32 mouse cellular contexts compared by ENCODE assay signal in the genomic region with DNA sequence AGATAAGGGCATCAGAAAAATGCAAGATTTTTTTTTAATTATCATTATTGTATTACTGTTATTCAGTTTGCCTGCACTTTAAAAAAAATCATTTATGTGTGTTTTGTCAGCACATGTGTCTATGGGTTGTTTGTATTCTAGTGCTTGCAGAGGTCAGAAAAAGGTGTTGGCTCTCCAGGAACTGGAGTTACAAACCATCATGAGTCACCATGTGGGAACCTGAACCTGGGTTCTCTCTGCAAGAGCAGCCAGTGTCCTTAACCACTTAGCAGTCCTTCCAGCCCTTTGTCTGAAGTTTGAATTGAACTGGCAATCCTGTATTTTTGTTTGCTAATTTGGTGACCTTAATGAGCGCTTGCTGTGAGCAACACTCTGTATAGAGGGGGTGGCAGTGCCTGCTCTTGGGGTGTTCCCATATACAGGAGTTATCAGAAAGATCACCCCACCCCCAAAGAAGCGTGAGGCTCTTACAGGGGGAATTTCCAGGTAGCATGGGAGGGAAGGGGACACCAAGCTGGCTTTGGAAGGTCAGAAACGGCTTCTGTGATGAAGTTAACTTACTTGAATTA.
DNase-seq lines count a peak whose midpoint lies in the region; ATAC-seq and TF ChIP-seq lines count a peak whose summit lies in the region.
"Had no signal": no experiment of that assay in that cellular context is flagged by ENCODE, and none has a peak within 500 bp of the region (broad histone marks: within the 10 kb centered on the region; RNA-seq: fewer than 3 reads in every experiment).

No protein-coding gene starts in this region.

- no peak for DNase-seq in midbrain, embryonic 10.5 days (ENCODE audit: low spot score)
- peak; percentile 24 for DNase-seq in Muller cell, postnatal 12 days (ENCODE audit: inconsistent ontology term)
- no peak for DNase-seq in embryonic facial prominence, embryonic 14.5 days (ENCODE audit: low spot score)
- DNase-seq in lung, postnatal 0 days (ENCODE audit: low spot score): no peak
- no peak for DNase-seq in spleen, postnatal 4 days (ENCODE audit: low spot score in 2 of 2)
- DNase-seq: adrenal gland, postnatal 14 days; B cell, adult 2 months; cerebellum, adult 11-12 months; cerebellum, adult 9-11 months; embryo, embryonic 11 days; gastrocnemius, postnatal 14 days; heart, adult 18-20 months; heart, postnatal 4 days; kidney, adult 2 months; lung, postnatal 36 days; right cerebral cortex, adult 18-20 months had no signal

- H3K4me2 ChIP-seq in midbrain, embryonic 16.5 days (ENCODE audit: low read length): no peak overlapping the region
- no peak overlapping the region for H3K4me2 ChIP-seq in embryonic facial prominence, embryonic 14.5 days (ENCODE audit: low read depth, low read length)
- H3K4me2 ChIP-seq in stomach, embryonic 15.5 days: no peak overlapping the region
- H3K4me2 ChIP-seq in intestine, embryonic 15.5 days (replicated peaks): no peak overlapping the region
- no peak overlapping the region for H3K4me2 ChIP-seq in lung, postnatal 0 days (replicated peaks; ENCODE audit: low read depth, low read length)
- H3K4me2 ChIP-seq: embryonic facial prominence, embryonic 13.5 days; forebrain, embryonic 12.5 days; heart, embryonic 11.5 days; hindbrain, embryonic 14.5 days; limb, embryonic 13.5 days; liver, embryonic 11.5 days; lung, embryonic 15.5 days; midbrain, embryonic 13.5 days; neural tube, embryonic 15.5 days had no signal

- no peak overlapping the region for H3K9ac ChIP-seq in midbrain, embryonic 16.5 days (ENCODE audit: low read depth, low read length)
- H3K9ac ChIP-seq in embryonic facial prominence, embryonic 14.5 days (ENCODE audit: low read depth, low read length): 0 out of 2 replicates have a peak overlapping the region, but pooled peaks have one; percentile 7
- no peak overlapping the region for H3K9ac ChIP-seq in stomach, embryonic 15.5 days
- no peak overlapping the region for H3K9ac ChIP-seq in intestine, embryonic 15.5 days
- no peak overlapping the region for H3K9ac ChIP-seq in lung, postnatal 0 days (replicated peaks; ENCODE audit: low read depth)
- H3K9ac ChIP-seq: embryonic facial prominence, embryonic 13.5 days; forebrain, embryonic 12.5 days; hindbrain, embryonic 14.5 days; limb, embryonic 13.5 days; lung, embryonic 15.5 days; midbrain, embryonic 13.5 days; neural tube, embryonic 15.5 days had no signal

- H3K9me3 ChIP-seq in midbrain, embryonic 10.5 days (replicated peaks): no peaks in the 10 kb centered on the region
- H3K9me3 ChIP-seq in midbrain, embryonic 16.5 days (replicated peaks; ENCODE audit: control insufficient read depth, low read length, poor library complexity, severe bottlenecking): no peaks in the 10 kb centered on the region
- H3K9me3 ChIP-seq in embryonic facial prominence, embryonic 14.5 days (ENCODE audit: control insufficient read depth, low read length): no peaks in the 10 kb centered on the region
- H3K9me3 ChIP-seq in stomach, embryonic 15.5 days: no peaks in the 10 kb centered on the region
- H3K9me3 ChIP-seq in intestine, embryonic 15.5 days: no peaks in the 10 kb centered on the region
- no peaks in the 10 kb centered on the region for H3K9me3 ChIP-seq in lung, postnatal 0 days (ENCODE audit: low read length)
- H3K9me3 ChIP-seq: embryonic facial prominence, embryonic 13.5 days; forebrain, embryonic 12.5 days; limb, embryonic 13.5 days; lung, embryonic 15.5 days; midbrain, embryonic 13.5 days; neural tube, embryonic 15.5 days had no signal

- TF ChIP-seq EP300 in lung, postnatal 0 days (IDR thresholded peaks at IDR 0.05): no peak

- H3K27me3 ChIP-seq in midbrain, embryonic 10.5 days (ENCODE audit: low read depth, poor library complexity, severe bottlenecking): no peaks in the 10 kb centered on the region
- H3K27me3 ChIP-seq in midbrain, embryonic 16.5 days (ENCODE audit: control insufficient read depth, insufficient read depth, low read depth, low read length): no peaks in the 10 kb centered on the region
- no peaks in the 10 kb centered on the region for H3K27me3 ChIP-seq in embryonic facial prominence, embryonic 14.5 days (replicated peaks; ENCODE audit: control insufficient read depth, insufficient read depth, low read length)
- no peaks in the 10 kb centered on the region for H3K27me3 ChIP-seq in stomach, embryonic 15.5 days (replicated peaks)
- no peaks in the 10 kb centered on the region for H3K27me3 ChIP-seq in intestine, embryonic 15.5 days (replicated peaks)
- no peaks in the 10 kb centered on the region for H3K27me3 ChIP-seq in lung, postnatal 0 days (replicated peaks; ENCODE audit: insufficient read depth, low read length)
- H3K27me3 ChIP-seq: CH12.LX; embryonic facial prominence, embryonic 13.5 days; forebrain, embryonic 12.5 days; limb, embryonic 13.5 days; lung, embryonic 15.5 days; midbrain, embryonic 13.5 days; neural tube, embryonic 15.5 days; Patski had no signal

- no peak for ATAC-seq in midbrain, embryonic 16.5 days
- ATAC-seq in embryonic facial prominence, embryonic 14.5 days (ENCODE audit: low read depth): no peak
- ATAC-seq in stomach, embryonic 15.5 days (ENCODE audit: insufficient read depth, low FRiP score, low read depth): no peak
- ATAC-seq in intestine, embryonic 15.5 days: no peak
- ATAC-seq in lung, postnatal 0 days: no peak
- ATAC-seq: midbrain, embryonic 13.5 days; Patski had no signal

- WGBS in midbrain, embryonic 10.5 days: 89% methylated on average over 3 of the region's 3 CpGs
- 81% methylated on average over 3 of the region's 3 CpGs for WGBS in midbrain, embryonic 16.5 days
- 81% methylated on average over 3 of the region's 3 CpGs for WGBS in embryonic facial prominence, embryonic 14.5 days
- 72% methylated on average over 3 of the region's 3 CpGs for WGBS in stomach, embryonic 15.5 days
- 74% methylated on average over 3 of the region's 3 CpGs for WGBS in intestine, embryonic 15.5 days
- WGBS in lung, postnatal 0 days: 87% methylated on average over 3 of the region's 3 CpGs

- H3K27ac ChIP-seq in midbrain, embryonic 10.5 days (replicated peaks): 0 out of 2 replicates have a peak overlapping the region, but pooled peaks have one; percentile 9
- no peak overlapping the region for H3K27ac ChIP-seq in midbrain, embryonic 16.5 days (ENCODE audit: low read length)
- no peak overlapping the region for H3K27ac ChIP-seq in embryonic facial prominence, embryonic 14.5 days (replicated peaks; ENCODE audit: low read depth, low read length)
- peak overlapping the region; percentile 66 for H3K27ac ChIP-seq in stomach, embryonic 15.5 days
- H3K27ac ChIP-seq in intestine, embryonic 15.5 days: no peak overlapping the region
- no peak overlapping the region for H3K27ac ChIP-seq in lung, postnatal 0 days (ENCODE audit: low read length)
- H3K27ac ChIP-seq: embryonic facial prominence, embryonic 13.5 days; forebrain, embryonic 12.5 days; hindbrain, embryonic 14.5 days; lung, embryonic 15.5 days; midbrain, embryonic 13.5 days; neural tube, embryonic 15.5 days had no signal

- no peaks in the 10 kb centered on the region for H3K36me3 ChIP-seq in midbrain, embryonic 10.5 days
- no peaks in the 10 kb centered on the region for H3K36me3 ChIP-seq in midbrain, embryonic 16.5 days (ENCODE audit: control insufficient read depth, insufficient read depth, low read length)
- no peaks in the 10 kb centered on the region for H3K36me3 ChIP-seq in embryonic facial prominence, embryonic 14.5 days (ENCODE audit: control insufficient read depth, insufficient read depth, low read length)
- H3K36me3 ChIP-seq in stomach, embryonic 15.5 days: no peaks in the 10 kb centered on the region
- no peaks in the 10 kb centered on the region for H3K36me3 ChIP-seq in intestine, embryonic 15.5 days
- no peaks in the 10 kb centered on the region for H3K36me3 ChIP-seq in lung, postnatal 0 days (ENCODE audit: insufficient read depth, low read length)
- H3K36me3 ChIP-seq: embryonic facial prominence, embryonic 13.5 days; forebrain, embryonic 12.5 days; limb, embryonic 13.5 days; lung, embryonic 15.5 days; midbrain, embryonic 13.5 days; neural tube, embryonic 15.5 days had no signal

- no peak for TF ChIP-seq CTCF in lung, postnatal 0 days (IDR thresholded peaks at IDR 0.05)

- peaks cover 13% of the 10 kb centered on the region for H3K4me1 ChIP-seq in midbrain, embryonic 10.5 days
- no peaks in the 10 kb centered on the region for H3K4me1 ChIP-seq in midbrain, embryonic 16.5 days (ENCODE audit: control insufficient read depth, insufficient read depth, low read length)
- 0 out of 2 replicates have a peak, but pooled peaks cover 7% of the 10 kb centered on the region for H3K4me1 ChIP-seq in embryonic facial prominence, embryonic 14.5 days (ENCODE audit: control insufficient read depth, insufficient read depth, low read length)
- no peaks in the 10 kb centered on the region for H3K4me1 ChIP-seq in stomach, embryonic 15.5 days
- peaks cover 38% of the 10 kb centered on the region for H3K4me1 ChIP-seq in intestine, embryonic 15.5 days (replicated peaks)
- H3K4me1 ChIP-seq in lung, postnatal 0 days (ENCODE audit: insufficient read depth, low read depth, low read length): no peaks in the 10 kb centered on the region

- no peak overlapping the region for H3K4me3 ChIP-seq in midbrain, embryonic 10.5 days
- H3K4me3 ChIP-seq in midbrain, embryonic 16.5 days (ENCODE audit: low read depth, low read length): no peak overlapping the region
- no peak overlapping the region for H3K4me3 ChIP-seq in embryonic facial prominence, embryonic 14.5 days (ENCODE audit: low read depth, low read length)
- H3K4me3 ChIP-seq in stomach, embryonic 15.5 days (replicated peaks): no peak overlapping the region
- H3K4me3 ChIP-seq in intestine, embryonic 15.5 days (replicated peaks): no peak overlapping the region
- no peak overlapping the region for H3K4me3 ChIP-seq in lung, postnatal 0 days (ENCODE audit: low read depth, low read length)
- H3K4me3 ChIP-seq: embryonic facial prominence, embryonic 13.5 days; erythroblast, embryonic 14.5 days; forebrain, embryonic 12.5 days; limb, embryonic 13.5 days; lung, embryonic 15.5 days; megakaryocyte, embryonic 14.5 days; midbrain, embryonic 13.5 days; neural tube, embryonic 15.5 days had no signal

Comparison
In these comparisons a context has a peak if more than half of its experiments do, and no peak if none do; other contexts are left out.
1. H3K27ac ChIP-seq: peak in midbrain, embryonic 10.5 days (single experiment) and stomach, embryonic 15.5 days (single experiment); none in midbrain, embryonic 16.5 days (single experiment), embryonic facial prominence, embryonic 14.5 days (single experiment), intestine, embryonic 15.5 days (single experiment) and lung, postnatal 0 days (single experiment).